13 mouse cellular contexts compared by ENCODE assay signal in genomic region chr12:3955371-3955770, GRCm38 (mm10). TPM values are rescaled to one million over a fixed set of nuclear protein-coding genes. Genes with fewer than 3 reads are reported as not detected.
A peak's percentile ranks its signal among the peaks of the same experiment; 100 is the strongest.
DNase-seq lines count a peak whose midpoint lies in the region; ATAC-seq lines count a peak whose summit lies in the region.
"Had no signal": no experiment of that assay in that cellular context is flagged by ENCODE, and none has a peak within 500 bp of the region (broad histone marks: within the 10 kb centered on the region; RNA-seq: fewer than 3 reads in every experiment).

No protein-coding gene starts in this region.

- no peak overlapping the region for H3K4me2 ChIP-seq in neural tube, embryonic 15.5 days
- H3K4me2 ChIP-seq: liver, embryonic 15.5 days; neural tube, embryonic 12.5 days had no signal

- DNase-seq in adrenal gland, postnatal 14 days = peak; percentile 32
- DNase-seq in adrenal gland, postnatal 25 days = no peak
- DNase-seq in neural tube, embryonic 10.5 days (ENCODE audit: extremely low spot score, low spot score) = peak; percentile 29
- peak; percentile 30 for DNase-seq in embryonic facial prominence, embryonic 10.5 days (ENCODE audit: low spot score)
- DNase-seq in thymus, postnatal 25 days = peak; percentile 15
- DNase-seq in left cerebral cortex, postnatal 25 days (ENCODE audit: low spot score in 2 of 2) = no peak
- no peak for DNase-seq in spleen, adult 12 weeks (ENCODE audit: low spot score)
- DNase-seq: cerebellum, adult 2 months had no signal

- intact Hi-C loops in left cerebral cortex, postnatal 25 days (cut with DNase I) = no loop called here

- H3K9me3 ChIP-seq in neural tube, embryonic 15.5 days (replicated peaks) = no peaks in the 10 kb centered on the region
- H3K9me3 ChIP-seq in embryonic facial prominence, embryonic 10.5 days = 0 out of 2 replicates have a peak, but pooled peaks cover 3% of the 10 kb centered on the region
- H3K9me3 ChIP-seq: hindbrain, embryonic 10.5 days; liver, embryonic 15.5 days; neural tube, embryonic 12.5 days had no signal

- no peak overlapping the region for H3K9ac ChIP-seq in neural tube, embryonic 15.5 days (replicated peaks)
- H3K9ac ChIP-seq: liver, embryonic 15.5 days; neural tube, embryonic 12.5 days had no signal

- peaks cover 13% of the 10 kb centered on the region for H3K4me1 ChIP-seq in neural tube, embryonic 15.5 days
- H3K4me1 ChIP-seq in embryonic facial prominence, embryonic 10.5 days = peaks cover 11% of the 10 kb centered on the region

- 31% methylated on average over 10 of the region's 10 CpGs for WGBS in neural tube, embryonic 15.5 days
- WGBS in embryonic facial prominence, embryonic 10.5 days = 28% methylated on average over 10 of the region's 10 CpGs

- H3K4me3 ChIP-seq in neural tube, embryonic 15.5 days (replicated peaks) = no peak overlapping the region
- no peak overlapping the region for H3K4me3 ChIP-seq in embryonic facial prominence, embryonic 10.5 days
- H3K4me3 ChIP-seq: hindbrain, embryonic 10.5 days; liver, embryonic 15.5 days; neural tube, embryonic 12.5 days had no signal

- ATAC-seq in neural tube, embryonic 15.5 days (ENCODE audit: low FRiP score) = no peak
- ATAC-seq: forebrain, embryonic 16.5 days had no signal

- no peak overlapping the region for H3K27ac ChIP-seq in neural tube, embryonic 15.5 days (replicated peaks)
- no peak overlapping the region for H3K27ac ChIP-seq in embryonic facial prominence, embryonic 10.5 days (replicated peaks)
- H3K27ac ChIP-seq: hindbrain, embryonic 10.5 days; liver, embryonic 15.5 days; neural tube, embryonic 12.5 days had no signal

- H3K27me3 ChIP-seq in neural tube, embryonic 15.5 days (replicated peaks) = peaks cover 27% of the 10 kb centered on the region
- peaks cover 28% of the 10 kb centered on the region for H3K27me3 ChIP-seq in embryonic facial prominence, embryonic 10.5 days (replicated peaks; ENCODE audit: low read depth, poor library complexity, severe bottlenecking)

- H3K36me3 ChIP-seq in neural tube, embryonic 15.5 days = no peaks in the 10 kb centered on the region
- H3K36me3 ChIP-seq in embryonic facial prominence, embryonic 10.5 days (replicated peaks) = no peaks in the 10 kb centered on the region
- H3K36me3 ChIP-seq: hindbrain, embryonic 10.5 days; liver, embryonic 15.5 days; neural tube, embryonic 12.5 days had no signal

RNA-seq across cellular contexts. Expression of gene Pomc, which starts 0.6 kb away (rescaled TPM):
- total RNA-seq in adrenal gland, postnatal 14 days (2021) = 0.79 and 1.2 TPM in 2 replicates
- total RNA-seq in adrenal gland, postnatal 25 days (2021) = 1.00 and 1.3 TPM in 2 replicates
- 3.0 and 3.7 TPM in 2 replicates for polyA plus RNA-seq in neural tube, embryonic 15.5 days (2015; fragmentation: Nextera tagmentation; extraction: Ambion mirVana)
- 6.3 and 17.0 TPM in 2 replicates for polyA plus RNA-seq in embryonic facial prominence, embryonic 10.5 days (2016; fragmentation: Nextera tagmentation; extraction: Ambion mirVana)
- total RNA-seq in left cerebral cortex, postnatal 25 days (2021) = 1 to 10 TPM; 2.5 to 2.9 TPM

Comparison
In these comparisons a context has a peak if more than half of its experiments do, and no peak if none do; other contexts are left out.
1. DNase-seq: peak in adrenal gland, postnatal 14 days (single experiment), neural tube, embryonic 10.5 days (single experiment), embryonic facial prominence, embryonic 10.5 days (single experiment) and thymus, postnatal 25 days (single experiment); none in adrenal gland, postnatal 25 days (single experiment), left cerebral cortex, postnatal 25 days (0 of 2) and spleen, adult 12 weeks (single experiment).